Mouse (Mus musculus): Measurements from ENCODE around the gene Mrpl44.

Mrpl44 gene

GRCm38 (mm10) chr1:79762282-79763250 lies 13.3 kb upstream of the Mrpl44 start:
- DNase-seq (ENCODE audit: low read depth, low spot score): no peak

- no peak for DNase-seq (ENCODE audit: low read depth, low spot score)
Observed at GRCm38 (mm10) chr1:79764031-79764430, 11.8 kb upstream of the Mrpl44 start.

GRCm38 (mm10) chr1:79764483-79764882 lies 11.3 kb upstream of the Mrpl44 start:
- no peak for DNase-seq (ENCODE audit: low read depth, low spot score)

DNA sequence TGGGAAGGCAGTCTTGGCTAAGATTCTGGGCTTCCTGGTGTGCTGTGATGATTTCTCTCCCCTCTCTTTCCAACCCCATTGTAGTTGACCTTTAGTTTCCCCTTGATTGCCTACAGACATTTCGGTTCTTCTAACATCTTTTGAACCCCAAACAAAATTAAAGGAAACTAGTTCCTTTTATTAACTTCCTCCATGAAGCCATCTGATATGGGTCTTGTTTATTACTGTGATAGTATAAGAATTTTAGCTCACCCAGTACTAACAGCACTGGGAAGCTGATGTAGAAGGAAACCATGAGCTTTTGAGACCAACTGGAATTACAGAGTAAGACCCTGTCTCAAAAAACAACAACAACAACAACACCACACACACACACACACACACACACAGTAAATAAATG lies 7.6 kb upstream of the Mrpl44 start:
- DNase-seq (ENCODE audit: low read depth, low spot score): no peak

- no peak for DNase-seq (ENCODE audit: low read depth, low spot score)
Observed at GRCm38 (mm10) chr1:79774164-79774780, 1.5 kb upstream of the Mrpl44 start.

DNA sequence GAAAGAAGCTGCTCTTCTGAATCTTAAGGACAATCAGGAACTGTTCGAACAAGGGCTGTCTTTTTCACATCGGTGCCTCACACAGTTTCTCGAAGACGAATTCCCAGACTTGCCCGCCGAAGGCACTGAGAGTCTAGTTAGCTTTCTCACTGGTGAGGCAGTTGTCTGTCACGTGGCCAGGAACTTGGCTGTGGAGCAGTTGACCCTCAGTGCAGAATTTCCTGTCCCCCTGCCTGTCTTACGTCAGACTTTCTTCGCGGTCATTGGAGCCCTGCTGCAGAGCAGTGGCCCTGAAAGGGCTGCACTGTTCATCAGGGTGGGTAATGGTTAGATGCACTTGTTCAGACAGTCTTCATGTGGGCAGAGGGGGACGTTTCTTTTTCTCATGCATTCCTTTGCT lies 2.2 kb downstream of the Mrpl44 start:
- DNase-seq (ENCODE audit: low read depth, low spot score): no peak

DNA sequence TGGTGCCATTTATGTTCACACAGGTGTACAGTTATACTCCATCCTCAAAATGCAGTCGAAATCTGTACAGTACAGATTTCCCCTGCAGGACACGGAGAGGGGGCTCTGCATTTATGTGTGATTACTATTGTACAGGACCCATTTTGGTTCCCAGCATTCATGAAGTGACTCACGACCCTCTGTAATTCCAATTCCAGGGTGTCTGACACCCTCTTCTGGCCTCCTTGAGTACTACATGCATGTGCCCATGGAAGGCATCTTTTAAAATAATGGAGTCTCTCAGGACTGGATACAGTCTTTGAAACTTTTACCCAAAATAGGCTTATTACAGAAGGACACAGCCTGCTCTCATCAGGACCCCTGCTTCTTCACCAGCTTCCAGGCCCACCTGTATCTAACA lies 6.6 kb downstream of the Mrpl44 start:
- peak; percentile 51 for DNase-seq (ENCODE audit: low read depth, low spot score)

DNA sequence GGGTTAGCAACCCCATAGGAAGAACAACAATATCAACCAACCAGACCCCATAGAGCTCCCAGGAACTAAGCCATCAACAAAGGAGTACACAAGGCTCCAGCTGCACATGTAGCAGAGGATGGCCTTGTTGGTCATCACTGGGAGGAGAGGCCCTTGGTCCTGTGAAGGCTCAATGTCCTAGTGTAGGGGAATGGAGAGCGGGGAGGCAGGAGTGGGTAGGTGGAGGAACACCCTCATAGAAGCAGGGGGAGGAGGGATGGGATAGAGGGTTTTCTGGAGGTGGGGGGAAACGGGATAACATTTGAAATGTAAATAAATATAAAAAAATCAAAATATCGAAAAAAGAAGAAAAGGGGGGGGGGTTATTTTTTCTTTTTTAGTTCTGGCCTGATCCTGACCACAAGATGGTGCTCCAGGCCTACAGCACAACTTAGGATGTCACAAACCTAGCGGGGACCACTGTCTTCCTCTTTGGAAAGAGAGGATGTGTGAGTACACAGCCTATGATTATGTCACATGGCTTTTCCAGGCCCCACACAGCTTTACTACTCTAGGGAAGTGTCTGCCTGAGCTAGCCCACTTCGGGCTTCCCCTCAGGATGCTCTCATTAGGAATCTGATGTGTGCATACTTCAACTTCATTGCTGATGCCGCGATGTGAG lies 10.6 kb downstream of the Mrpl44 start:
- peak; percentile 25 for DNase-seq (ENCODE audit: low read depth, low spot score)

- no peak for DNase-seq (ENCODE audit: low read depth, low spot score)
Observed at GRCm38 (mm10) chr1:79797084-79797483, 21.3 kb downstream of the Mrpl44 start.

- no peak for DNase-seq (ENCODE audit: low read depth, low spot score)
Observed at GRCm38 (mm10) chr1:79802858-79803427, 27.1 kb downstream of the Mrpl44 start.

DNA sequence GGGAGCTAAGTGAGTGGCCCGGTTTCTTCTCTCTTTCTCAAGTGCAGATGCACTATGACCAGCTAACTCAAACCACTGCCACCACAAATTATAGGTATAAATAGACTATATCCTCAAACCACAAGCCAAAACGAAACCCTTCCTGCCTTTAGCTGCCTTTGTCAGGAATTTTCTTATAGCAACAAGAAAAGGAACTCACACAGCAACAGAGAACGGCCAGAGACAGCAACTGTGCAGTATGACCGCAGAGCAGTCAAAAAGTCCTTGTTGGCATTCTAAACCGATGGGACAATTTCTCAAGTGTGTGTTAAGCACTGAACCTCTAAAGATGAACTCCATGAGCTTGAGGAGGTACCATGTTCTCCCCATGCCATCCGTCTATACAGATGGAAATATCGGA lies 27.8 kb downstream of the Mrpl44 start:
- no peak for DNase-seq (ENCODE audit: low read depth, low spot score)

- no peak for DNase-seq (ENCODE audit: low read depth, low spot score)
Observed at GRCm38 (mm10) chr1:79806865-79807264, 31.0 kb downstream of the Mrpl44 start.

- no peak for DNase-seq (ENCODE audit: low read depth, low spot score)
Observed at GRCm38 (mm10) chr1:79809447-79809846, 33.6 kb downstream of the Mrpl44 start.

DNA sequence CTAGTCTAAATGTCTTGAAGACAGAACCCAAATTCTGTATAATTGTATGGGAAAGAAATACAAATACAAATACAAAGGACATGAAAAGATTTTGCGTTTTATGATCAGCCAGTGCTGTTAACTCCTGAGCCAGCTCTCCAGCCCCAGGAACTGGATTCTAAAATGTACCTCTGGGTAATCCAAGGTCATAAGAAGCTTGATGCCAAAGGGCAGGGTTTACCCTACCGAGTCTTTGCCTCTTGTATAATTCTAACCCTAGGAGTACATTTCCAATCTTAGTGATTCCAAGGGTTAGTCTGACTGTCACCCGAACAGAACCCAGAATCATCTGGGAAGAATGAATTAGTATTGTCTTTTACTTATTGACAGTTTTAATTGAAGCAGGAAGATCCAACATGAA lies 39.6 kb downstream of the Mrpl44 start:
- DNase-seq (ENCODE audit: low read depth, low spot score): no peak

DNA sequence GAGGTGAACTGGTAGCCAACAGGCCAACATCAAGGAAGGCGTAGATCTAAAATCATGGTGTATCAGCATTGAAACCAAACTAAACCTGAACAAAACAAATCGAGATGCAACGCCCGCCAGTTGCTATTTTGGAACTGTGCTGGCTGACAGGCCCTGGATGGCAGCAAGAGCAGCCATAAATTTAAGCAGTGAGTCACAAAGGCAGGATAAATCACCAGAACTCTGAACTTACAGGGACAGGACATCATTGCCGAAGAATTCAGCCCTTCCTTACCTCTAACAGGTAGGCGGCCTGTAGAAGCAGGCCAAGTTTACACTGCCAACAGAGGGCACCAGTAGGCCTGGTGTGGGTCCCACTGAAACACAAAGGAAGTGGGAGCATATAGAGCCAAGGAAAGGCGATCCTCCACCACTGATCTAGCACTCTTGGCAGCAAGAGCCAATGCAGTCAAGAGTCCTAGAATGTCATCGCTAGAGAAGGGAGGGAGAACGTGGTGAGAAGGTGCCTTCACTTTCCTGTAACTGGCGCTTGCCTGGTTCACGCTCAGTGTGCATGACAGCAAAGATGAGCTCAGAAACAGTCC lies 43.6 kb downstream of the Mrpl44 start:
- DNase-seq (ENCODE audit: low read depth, low spot score): no peak

GRCm38 (mm10) chr1:79822806-79823525 lies 47.1 kb downstream of the Mrpl44 start:
- DNase-seq (ENCODE audit: low read depth, low spot score): peak; percentile 15

DNA sequence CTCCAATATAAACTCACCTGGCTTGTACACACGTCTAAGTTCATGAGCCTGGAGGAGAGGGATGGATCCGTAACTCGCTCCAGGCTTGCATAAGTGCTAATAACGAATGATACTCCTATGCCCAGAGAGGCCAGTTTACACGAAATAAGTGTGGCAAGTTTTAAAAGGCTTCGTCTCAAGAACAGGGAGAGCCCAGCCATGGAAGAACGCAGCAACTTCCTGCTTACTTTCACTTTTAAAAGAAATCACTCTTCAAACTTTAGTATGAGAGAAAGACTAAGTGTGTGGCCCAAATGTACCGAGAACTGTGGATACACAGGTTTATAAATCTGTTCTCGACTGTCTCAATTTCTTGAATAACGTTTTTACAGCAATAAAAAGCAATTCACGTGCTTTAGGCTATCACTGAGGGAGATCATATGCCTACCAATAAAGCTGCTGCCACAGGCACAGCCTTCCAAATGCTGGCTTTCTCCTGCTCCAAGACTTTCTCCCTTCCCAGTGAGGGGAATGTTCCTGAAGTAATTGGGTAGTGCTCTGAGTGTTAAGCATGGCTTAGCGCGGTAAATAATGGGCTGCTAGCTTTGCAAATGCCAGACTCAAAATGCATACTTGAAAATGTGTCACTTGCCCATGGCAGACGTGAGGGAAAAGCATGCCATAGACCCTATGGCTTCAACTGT lies 48.3 kb downstream of the Mrpl44 start:
- DNase-seq (ENCODE audit: low read depth, low spot score): peak; percentile 5

All from 3T3-L1 (cell line).